Mouse (Mus musculus): ENCODE results near the gene Hoxc5.
A peak's percentile ranks its signal among the peaks of the same experiment; 100 is the strongest.

Gene Hoxc5

GRCm38 (mm10) chr15:102990461-102991397 lies 23.5 kb downstream of the Hoxc5 start, which contains the start of gene Hoxc8:
Hoxc8 (plus strand) TSS chr15:102990607.
- no peak for DNase-seq

- DNase-seq = no peak
Measured at GRCm38 (mm10) chr15:102991782-102992181, 24.5 kb downstream of the Hoxc5 start.

- DNase-seq = no peak
Measured at GRCm38 (mm10) chr15:102992206-102992605, 25.0 kb downstream of the Hoxc5 start.

- no peak for DNase-seq
Measured at GRCm38 (mm10) chr15:102992863-102993262, 25.6 kb downstream of the Hoxc5 start.

GRCm38 (mm10) chr15:102996548-102996947 lies 29.3 kb downstream of the Hoxc5 start:
- no peak for DNase-seq

GRCm38 (mm10) chr15:102997431-102997830 lies 30.2 kb downstream of the Hoxc5 start:
- DNase-seq = no peak

- no peak for DNase-seq
Measured at GRCm38 (mm10) chr15:102997939-102998355, 30.7 kb downstream of the Hoxc5 start, which contains the start of gene Hoxc6. Hoxc6 (plus strand) TSS chr15:102998257.

GRCm38 (mm10) chr15:102998608-102999182 lies 31.5 kb downstream of the Hoxc5 start:
- no peak for DNase-seq

- peak; percentile 53 for DNase-seq
Measured at GRCm38 (mm10) chr15:102999183-102999831, 32.1 kb downstream of the Hoxc5 start.

- no peak for DNase-seq
Measured at GRCm38 (mm10) chr15:102999955-103000354, 32.7 kb downstream of the Hoxc5 start.

GRCm38 (mm10) chr15:103000501-103000901 lies 33.3 kb downstream of the Hoxc5 start:
- DNase-seq = no peak

- DNase-seq = no peak
Measured at GRCm38 (mm10) chr15:103001370-103001769, 34.1 kb downstream of the Hoxc5 start.

GRCm38 (mm10) chr15:103002156-103002555 lies 34.9 kb downstream of the Hoxc5 start:
- DNase-seq = no peak

GRCm38 (mm10) chr15:103002821-103003448 lies 35.7 kb downstream of the Hoxc5 start:
- DNase-seq = no peak

- no peak for DNase-seq
Measured at GRCm38 (mm10) chr15:103005308-103005707, 38.1 kb downstream of the Hoxc5 start.

- no peak for DNase-seq
Measured at GRCm38 (mm10) chr15:103005797-103006196, 38.6 kb downstream of the Hoxc5 start.

- DNase-seq = no peak
Measured at GRCm38 (mm10) chr15:103006326-103006725, 39.1 kb downstream of the Hoxc5 start.

- DNase-seq = no peak
Measured at GRCm38 (mm10) chr15:103009265-103010111, 42.2 kb downstream of the Hoxc5 start.

GRCm38 (mm10) chr15:103010112-103010846 lies 43.0 kb downstream of the Hoxc5 start:
- DNase-seq = no peak

- no peak for DNase-seq
Measured at GRCm38 (mm10) chr15:103010847-103011555, 43.8 kb downstream of the Hoxc5 start.

All from thymus, postnatal 4 days (tissue).